Mouse (Mus musculus) ES-E14 (cell line): Measurements from ENCODE around the gene Neu1. TPM values are rescaled to one million over a fixed set of nuclear protein-coding genes. Genes with fewer than 3 reads are reported as not detected.

Source experiments
- DNase-seq: peaks from one replicate; pipeline ENCODE4 v3.0.0-alpha.2; 2013; ENCODE audit warnings: low read depth, low spot score
- H3K27ac ChIP-seq: 2 replicates; pipeline ENCODE4 v1.5.1; 2012; ENCODE audit warnings: low read depth, mild to moderate bottlenecking, low read length, moderate library complexity, mixed read lengths; ENCODE audit not compliant: poor library complexity, insufficient read depth, severe bottlenecking
- H3K36me3 ChIP-seq: 2 replicates; pipeline ENCODE4 v1.6.1; 2012; ENCODE audit warnings: mild to moderate bottlenecking, low read length, moderate library complexity, mixed read lengths; ENCODE audit not compliant: control insufficient read depth, poor library complexity, insufficient read depth, severe bottlenecking
- H3K4me1 ChIP-seq, 2 experiments: fragments of 150-350 bp in 1 of 2; sonication (generic) in 1 of 2; 2 replicates each; pipeline ENCODE4 v1.6.1; 2012; ENCODE audit warnings: low read length in 2 of 2, mild to moderate bottlenecking in 1 of 2, mixed read lengths in 1 of 2; ENCODE audit not compliant: control insufficient read depth in 2 of 2, insufficient read depth in 2 of 2, poor library complexity in 1 of 2
- H3K4me3 ChIP-seq, 2 experiments: fragments of 150-350 bp in 1 of 2; sonication (generic) in 1 of 2; 2 replicates each; pipeline ENCODE4 v1.5.1; 2012; ENCODE audit warnings: low read length in 2 of 2, low read depth in 1 of 2, mild to moderate bottlenecking in 1 of 2, mixed read lengths in 1 of 2; ENCODE audit not compliant: insufficient read depth in 1 of 2, poor library complexity in 1 of 2, severe bottlenecking in 1 of 2
- H3K9ac ChIP-seq: 2 replicates; pipeline ENCODE4 v1.6.1; 2012; ENCODE audit warnings: low read depth, mild to moderate bottlenecking, low read length, mixed read lengths; ENCODE audit not compliant: poor library complexity, insufficient read depth, severe bottlenecking
- H3K9me3 ChIP-seq: fragments of 150-350 bp; sonication (generic); 2 replicates; pipeline ENCODE4 v1.6.1; 2012; ENCODE audit warnings: low read depth, mild to moderate bottlenecking, low read length; ENCODE audit not compliant: control insufficient read depth, insufficient read depth
- CHD2 ChIP-seq: IDR thresholded peaks from 2 replicates; pipeline ENCODE4 v1.6.1; 2014; ENCODE audit warnings: mild to moderate bottlenecking, low read depth, low read length, inconsistent platforms
- HCFC1 ChIP-seq: IDR thresholded peaks from 2 replicates; pipeline ENCODE4 v1.6.1; 2012; ENCODE audit warnings: low read length, inconsistent platforms, borderline replicate concordance; ENCODE audit not compliant: insufficient read depth
- MAFK ChIP-seq: IDR thresholded peaks from 2 replicates; pipeline ENCODE4 v1.6.1; 2014; ENCODE audit warnings: mild to moderate bottlenecking, low read depth, low read length, inconsistent platforms; ENCODE audit not compliant: insufficient read depth
- ZC3H11A ChIP-seq: IDR thresholded peaks from 2 replicates; pipeline ENCODE4 v1.6.1; 2012; ENCODE audit warnings: low read depth, mild to moderate bottlenecking, inconsistent platforms, low read length, borderline replicate concordance
- ZNF384 ChIP-seq: IDR thresholded peaks from 2 replicates; pipeline ENCODE4 v1.6.1; 2012; ENCODE audit warnings: low read depth, low read length, inconsistent platforms
- in situ Hi-C, 2 experiments: fragments of 600-800 bp; cut with MboI; formaldehyde crosslinking; loops; one replicate each; pipeline ENCODE4 v1.15.1; 2025; ENCODE audit warnings: low sequenced_read_pairs in 2 of 2, inconsistent platforms in 1 of 2; ENCODE audit not compliant: unreplicated experiment in 2 of 2
- total RNA-seq: library from RNA; depleted of rRNA; stranded (reverse); fragments of 300-350 nt; gene quantifications from 2 replicates; pipeline ENCODE4 v1.2.3, GENCODE M21; 2012; rRNA removed

Neu1 gene
- total RNA-seq = 24.0 and 40.6 TPM in 2 replicates

DNA sequence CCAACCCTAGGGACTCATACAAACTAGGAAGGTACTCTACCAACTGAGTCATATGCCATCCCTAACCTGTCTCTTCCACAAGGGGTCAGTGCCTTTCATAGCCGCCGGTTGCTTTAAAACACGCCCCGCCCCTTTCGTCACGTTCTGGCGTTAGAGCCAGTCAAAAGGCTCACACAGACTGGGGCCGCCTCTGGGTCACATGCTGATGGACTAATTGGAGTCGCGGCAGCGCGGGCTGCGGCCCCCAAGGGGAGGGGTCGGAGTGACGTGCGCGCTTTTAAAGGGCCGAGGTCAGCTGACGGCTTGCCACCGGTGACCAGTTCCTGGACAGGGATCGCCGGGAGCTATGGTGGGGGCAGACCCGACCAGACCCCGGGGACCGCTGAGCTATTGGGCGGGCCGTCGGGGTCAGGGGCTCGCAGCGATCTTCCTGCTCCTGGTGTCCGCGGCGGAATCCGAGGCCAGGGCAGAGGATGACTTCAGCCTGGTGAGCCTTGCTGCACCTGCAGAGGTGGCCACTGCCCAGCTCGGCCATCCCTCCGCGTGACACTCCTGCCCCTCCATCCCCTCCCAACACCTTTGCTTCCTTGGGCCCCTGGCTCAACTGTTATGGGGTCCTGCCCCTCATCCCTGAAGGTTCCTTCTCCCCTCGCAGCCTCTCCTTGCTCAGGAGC is at the start of gene Neu1:
Gene Neu1, plus strand, starts transcription at position 193 of the 674 bp plus-strand sequence.
- no peaks in the 10 kb centered on the region for H3K9me3 ChIP-seq
- TF ChIP-seq MAFK = no peak
- TF ChIP-seq HCFC1 = no peak
- no peak for TF ChIP-seq CHD2
- no peak for TF ChIP-seq ZNF384
- TF ChIP-seq ZC3H11A = no peak
- peaks cover 0 to 22% of the 10 kb centered on the region in 2 experiments; a peak in 2 of 4 replicates for H3K4me1 ChIP-seq
- peak within 1 kb of the TSS; percentile 83 for H3K4me3 ChIP-seq
- DNase-seq = peak; percentile 99
- peak within 1 kb of the TSS; percentile 28; the same call in 1 of the 2 replicates for H3K27ac ChIP-seq
- peak within 1 kb of the TSS; percentile 77 for H3K9ac ChIP-seq
- H3K36me3 ChIP-seq = peaks cover 14% of the 10 kb centered on the region; the same call in 1 of the 2 replicates
- in situ Hi-C loops = no loop called here

DNA sequence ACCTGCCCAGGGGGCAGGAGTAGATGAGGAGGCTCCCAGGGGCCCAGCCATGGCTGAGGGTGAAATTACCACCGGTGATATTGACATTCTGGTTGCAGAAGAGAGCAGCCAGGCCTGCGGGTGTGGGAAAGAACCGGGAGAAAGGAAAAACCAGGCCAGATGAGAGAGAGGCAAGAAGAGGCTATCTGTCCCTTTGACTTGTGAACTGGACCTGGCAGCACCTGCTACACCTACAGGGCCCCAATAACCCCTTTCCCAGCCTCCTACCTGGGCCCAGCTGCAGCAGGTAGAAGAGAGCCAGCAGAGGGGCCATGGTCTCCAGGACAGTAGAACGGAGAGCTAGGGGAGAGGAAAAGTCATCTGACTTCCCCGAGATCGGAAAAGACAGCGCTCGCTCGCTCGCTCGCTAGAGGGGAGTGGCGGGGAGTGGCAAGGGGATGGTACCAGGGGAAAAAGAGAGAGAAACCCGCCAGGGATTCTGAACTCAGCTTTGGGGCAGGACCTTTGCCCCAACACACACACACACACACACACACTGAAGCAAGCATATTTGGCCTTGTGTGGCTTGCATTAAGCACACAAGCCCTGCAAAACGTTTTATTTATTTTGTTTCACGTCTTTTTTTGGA is 49.3 kb upstream of the Neu1 start, which contains the start of gene Gm20547:
Gene Gm20547, minus strand, starts transcription at position 360 of the 628 bp plus-strand sequence.
- in situ Hi-C loops = no loop called here
- Histone ChIP-seq H3K27ac (no peak within 1 kb of the TSS), H3K9me3 (no peaks in the 10 kb centered on the region), H3K4me1 (peaks cover 0 to 3% of the 10 kb centered on the region in 2 experiments; a peak in 2 of 4 replicates), H3K9ac (no peak within 1 kb of the TSS), H3K4me3 (peak within 1 kb of the TSS; percentile 24 to 39; a peak in 2 of 4 replicates), H3K36me3 (no peaks in the 10 kb centered on the region)
- DNase-seq = no peak
- TF ChIP-seq CHD2 (no peak), ZC3H11A (no peak), HCFC1 (no peak), ZNF384 (no peak), MAFK (no peak)

DNA sequence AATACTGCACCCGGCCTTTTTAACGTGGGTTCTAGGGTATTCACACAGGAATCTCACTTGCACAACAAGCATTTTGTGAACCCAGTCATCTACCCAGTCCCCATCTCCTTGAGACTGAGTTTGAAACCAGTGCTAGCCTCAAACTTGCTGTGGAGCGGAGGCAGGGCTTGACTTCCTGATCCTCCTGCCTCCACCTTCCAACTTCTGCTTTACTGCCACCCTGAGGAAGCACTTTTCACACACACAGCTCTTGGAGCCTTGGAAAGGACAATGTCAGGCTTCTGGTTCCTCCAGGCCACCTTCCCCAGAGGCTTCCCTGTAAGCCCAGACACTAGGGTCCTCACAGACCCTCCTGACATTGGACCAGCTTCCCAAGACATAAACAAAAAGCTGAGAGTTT is 47.7 kb upstream of the Neu1 start:
- no peak overlapping the region for H3K4me3 ChIP-seq
- no peaks in the 10 kb centered on the region for H3K9me3 ChIP-seq
- TF ChIP-seq ZC3H11A (no peak), MAFK (no peak), CHD2 (no peak), HCFC1 (no peak), ZNF384 (no peak)
- in situ Hi-C loops = no loop called here
- H3K9ac ChIP-seq = no peak overlapping the region
- no peak for DNase-seq
- peaks cover 0 to 3% of the 10 kb centered on the region in 2 experiments; a peak in 2 of 4 replicates for H3K4me1 ChIP-seq
- H3K27ac ChIP-seq = no peak overlapping the region
- H3K36me3 ChIP-seq = no peaks in the 10 kb centered on the region

GRCm38 (mm10) chr17:34884704-34885103 is 46.3 kb upstream of the Neu1 start:
- in situ Hi-C loops = no loop called here

DNA sequence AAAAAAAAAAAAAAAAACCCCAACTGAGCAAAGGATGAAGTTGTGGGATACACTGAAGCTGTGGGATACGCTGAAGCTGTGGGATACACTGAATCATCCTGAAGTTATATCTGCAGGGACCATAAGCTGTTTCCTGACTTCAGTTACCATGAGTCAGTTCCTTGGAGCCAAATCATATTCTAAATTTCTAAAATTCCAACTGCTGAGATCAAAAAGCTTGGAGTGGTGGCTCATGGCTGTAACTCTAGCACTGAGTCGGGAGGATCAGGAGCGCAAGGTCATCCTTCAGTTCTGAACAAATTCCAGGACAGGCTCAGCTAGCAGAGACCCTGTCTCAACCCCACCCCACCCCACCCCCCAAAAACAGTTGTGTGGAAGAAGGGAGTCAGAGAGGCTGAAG is 45.4 kb upstream of the Neu1 start:
- DNase-seq = no peak
- peaks cover 1 to 4% of the 10 kb centered on the region in 2 experiments; a peak in 2 of 4 replicates for H3K4me1 ChIP-seq
- H3K9me3 ChIP-seq = no peaks in the 10 kb centered on the region
- TF ChIP-seq CHD2 (no peak), ZNF384 (no peak), ZC3H11A (no peak), HCFC1 (no peak), MAFK (no peak)
- no peak overlapping the region for H3K9ac ChIP-seq
- no peak overlapping the region for H3K27ac ChIP-seq
- no peak overlapping the region for H3K4me3 ChIP-seq
- no peaks in the 10 kb centered on the region for H3K36me3 ChIP-seq
- in situ Hi-C loops = no loop called here

More at GRCm38 (mm10) chr17:34884704-34885103, 46.3 kb upstream of the Neu1 start:
- Histone ChIP-seq H3K27ac (no peak overlapping the region), H3K4me1 (peaks cover 0 to 1% of the 10 kb centered on the region in 2 experiments; a peak in 2 of 4 replicates), H3K9me3 (no peaks in the 10 kb centered on the region), H3K9ac (no peak overlapping the region), H3K36me3 (no peaks in the 10 kb centered on the region), H3K4me3 (no peak overlapping the region)
- TF ChIP-seq CHD2 (no peak), HCFC1 (no peak)
- no peak for DNase-seq
